Mouse (Mus musculus) erythroblast, embryonic 14.5 days (primary cell): ENCODE measurements around the gene Hic1.

Experiments used
- GATA1 ChIP-seq: IDR thresholded peaks from 2 replicates; pipeline ENCODE4 v1.6.1; 2012; ENCODE audit warnings: low read length, inconsistent platforms, mixed read lengths
- TAL1 ChIP-seq: IDR thresholded peaks from 3 replicates; pipeline ENCODE4 v1.6.1; 2012; ENCODE audit warnings: low read length, inconsistent platforms, mixed read lengths

- TF ChIP-seq GATA1 (no peak), TAL1 (no peak)
Measured at GRCm38 (mm10) chr11:75160954-75161353, 8.4 kb downstream of the Hic1 start.
